Mouse (Mus musculus) 416B (cell line): ENCODE data around the gene Cep57l1.
A peak's percentile ranks its signal among the peaks of the same experiment; 100 is the strongest.

ENCODE experiments used
- DNase-seq: peaks from one replicate; pipeline ENCODE4 v3.0.0; 2011; ENCODE audit warnings: low read depth

Gene Cep57l1

DNA sequence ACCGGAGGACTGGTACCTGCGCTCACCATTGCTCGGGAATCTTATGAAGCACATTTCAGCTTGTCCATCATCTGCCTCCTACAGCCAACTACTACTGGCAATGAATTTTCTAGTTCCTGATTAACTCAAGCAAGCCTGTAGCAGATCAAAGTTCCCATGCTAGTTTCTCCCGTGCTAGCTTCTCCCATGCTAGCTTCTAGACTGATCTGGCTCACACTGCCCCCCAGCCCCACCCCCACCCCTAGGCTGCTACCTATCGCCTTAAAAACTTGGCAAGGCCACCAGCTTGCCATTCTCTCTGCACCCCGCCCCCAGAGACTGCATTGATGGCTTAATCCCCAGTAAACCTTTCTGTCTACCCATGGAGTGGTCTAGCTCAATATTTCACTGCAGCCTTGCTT is 133.0 kb downstream of the Cep57l1 start:
- DNase-seq: no peak

DNA sequence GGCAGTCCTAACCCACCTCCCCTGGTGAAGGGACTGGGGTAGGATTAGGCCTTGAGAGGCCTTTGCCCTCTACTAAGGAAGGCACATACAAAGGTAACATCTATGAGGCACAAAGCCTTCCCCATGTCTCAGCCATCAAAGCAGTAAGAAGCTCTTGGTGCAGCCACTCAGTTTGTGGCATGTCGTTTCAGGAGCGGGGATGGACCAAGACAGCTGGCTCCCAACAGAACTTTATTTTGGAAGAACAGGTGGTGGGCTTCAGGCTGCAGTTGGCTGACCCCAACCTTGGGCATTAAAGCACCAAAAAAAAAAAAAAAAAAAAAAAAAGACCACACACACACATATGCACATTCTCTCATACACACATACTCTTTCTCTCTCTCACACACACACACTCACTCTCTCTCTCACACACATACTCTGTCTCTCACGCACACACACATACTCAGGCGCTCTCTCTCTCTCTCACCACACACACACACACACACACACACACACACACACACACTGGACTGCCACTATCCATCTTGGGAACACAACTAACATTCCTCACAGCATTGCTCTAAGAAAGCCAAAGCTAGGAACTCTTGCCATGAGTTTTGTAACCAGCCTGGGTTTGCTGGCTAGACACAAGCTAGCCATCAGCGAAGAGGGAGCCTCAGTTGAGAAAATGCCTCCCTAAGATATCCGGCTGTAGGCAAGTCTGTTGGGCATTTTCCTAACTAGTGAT is 133.7 kb downstream of the Cep57l1 start:
- no peak for DNase-seq

DNA sequence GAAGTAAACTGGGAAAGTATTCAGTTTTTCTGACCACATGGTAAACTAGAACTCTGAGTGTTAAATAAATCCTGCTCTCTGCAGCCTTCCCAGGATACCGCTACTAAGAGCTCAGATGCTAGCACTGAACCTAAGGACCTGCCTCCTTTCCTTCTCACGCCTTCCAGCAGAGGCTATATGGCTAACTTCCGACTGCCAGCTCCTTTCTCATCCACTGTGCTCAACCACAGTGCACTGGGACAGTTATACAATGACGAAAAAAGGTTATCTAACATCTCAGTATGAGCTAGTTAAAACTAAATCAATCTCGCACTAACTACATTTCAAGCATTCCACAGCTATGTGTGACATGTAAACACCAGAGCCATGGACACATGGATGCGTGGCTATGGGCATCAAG is 134.4 kb downstream of the Cep57l1 start:
- DNase-seq: no peak

DNA sequence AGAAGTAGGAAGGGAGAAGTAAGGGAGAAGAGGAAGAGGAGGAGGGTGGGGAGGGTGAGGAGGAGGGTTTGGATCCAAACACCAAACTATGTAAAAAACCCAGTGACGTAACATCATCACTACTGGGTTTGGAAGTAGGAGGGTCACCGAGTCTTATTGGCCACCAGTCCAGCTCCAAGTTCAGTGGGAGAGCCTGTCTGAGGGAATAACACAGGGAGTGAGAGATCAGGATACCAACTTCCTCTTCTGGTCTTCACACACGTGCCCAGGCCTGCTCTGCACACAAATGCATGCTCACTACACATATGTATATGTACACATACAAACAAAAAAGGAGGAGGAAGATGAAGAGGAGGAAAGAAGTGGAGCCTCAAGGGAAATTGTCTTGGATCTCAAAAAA is 135.3 kb downstream of the Cep57l1 start:
- DNase-seq: no peak

DNA sequence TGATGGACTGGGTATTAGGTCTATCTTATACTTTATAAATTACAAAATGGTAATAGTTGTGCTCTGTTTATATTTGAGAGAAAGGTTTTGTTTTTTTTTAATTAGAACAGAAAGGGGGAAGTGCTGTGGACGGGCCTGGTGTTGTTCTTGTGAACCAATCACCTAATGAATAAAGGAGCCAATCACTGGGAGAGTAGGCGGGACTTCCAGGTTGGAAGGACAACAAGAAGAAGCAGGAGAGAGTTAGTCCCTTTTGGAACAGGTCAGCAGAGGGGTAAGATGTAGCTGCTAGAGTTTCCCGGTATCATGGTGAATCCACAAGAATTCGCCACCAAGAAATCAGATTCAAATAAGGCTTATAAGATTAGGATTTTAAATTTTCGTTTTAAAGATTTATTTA is 139.5 kb downstream of the Cep57l1 start:
- peak; percentile 32 for DNase-seq
